Mouse (Mus musculus) liver, embryonic 15.5 days (tissue): Measurements from ENCODE around the gene Rilp. TPM values are rescaled to one million over a fixed set of nuclear protein-coding genes. Genes with fewer than 3 reads are reported as not detected.

Source experiments
- ATAC-seq: fragments of 200-750 bp; cut with Nextera tagmentation; 2 replicates; pipeline ENCODE4 v1.8.0; 2017; ENCODE audit warnings: moderate number of reproducible peaks, mild to moderate bottlenecking, moderate library complexity; ENCODE audit not compliant: insufficient read depth
- H3K27ac ChIP-seq: fragments of 300-500 bp; sonication (generic); replicated peaks from 2 replicates; pipeline ENCODE4 v1.5.1; 2015; ENCODE audit warnings: mild to moderate bottlenecking, inconsistent platforms
- H3K27me3 ChIP-seq: fragments of 300-500 bp; sonication (generic); 2 replicates; pipeline ENCODE4 v1.6.1; 2015; ENCODE audit warnings: mild to moderate bottlenecking, inconsistent platforms
- H3K36me3 ChIP-seq: fragments of 300-500 bp; sonication (generic); replicated peaks from 2 replicates; pipeline ENCODE4 v1.6.1; 2015; ENCODE audit warnings: moderate library complexity, mild to moderate bottlenecking, inconsistent platforms
- H3K4me1 ChIP-seq: fragments of 300-500 bp; sonication (generic); replicated peaks from 2 replicates; pipeline ENCODE4 v1.6.1; 2015; ENCODE audit warnings: inconsistent platforms
- H3K4me2 ChIP-seq: fragments of 300-500 bp; sonication (generic); 2 replicates; pipeline ENCODE4 v1.6.1; 2015; ENCODE audit warnings: moderate library complexity, mild to moderate bottlenecking, inconsistent platforms
- H3K4me3 ChIP-seq: fragments of 300-500 bp; sonication (generic); replicated peaks from 2 replicates; pipeline ENCODE4 v1.5.1; 2015; ENCODE audit warnings: mild to moderate bottlenecking, inconsistent platforms
- H3K9ac ChIP-seq: fragments of 300-500 bp; sonication (generic); 2 replicates; pipeline ENCODE4 v1.6.1; 2015; ENCODE audit warnings: moderate library complexity, mild to moderate bottlenecking, inconsistent platforms
- H3K9me3 ChIP-seq: fragments of 300-500 bp; sonication (generic); replicated peaks from 2 replicates; pipeline ENCODE4 v1.6.1; 2016; ENCODE audit warnings: inconsistent platforms
- WGBS: fragments of 180-500 bp; shearing (Covaris S2); methylation state at CpG from one replicate; pipeline ENCODE4 v1.1.7; 2015; ENCODE audit warnings: mixed read lengths; ENCODE audit not compliant: insufficient replicate concordance; 5-methylcytosine and 5-hydroxymethylcytosine counted together
- polyA plus RNA-seq: library from polyadenylated mRNA; unstranded; fragments of >200 nt; fragmentation: Nextera tagmentation; extraction: Ambion mirVana; gene quantifications from 2 replicates; pipeline ENCODE4 v1.2.1, GENCODE M21; 2015

Rilp gene
- polyA plus RNA-seq, 1 experiment from 2014 or later = 3.7 TPM

- H3K27ac ChIP-seq = no peak overlapping the region
- H3K9ac ChIP-seq = no peak overlapping the region
- H3K36me3 ChIP-seq = no peaks in the 10 kb centered on the region
- ATAC-seq = no peak
- H3K4me2 ChIP-seq = peak overlapping the region; percentile 24
- H3K9me3 ChIP-seq = no peaks in the 10 kb centered on the region
- 37% methylated on average over 4 of the region's 4 CpGs for WGBS
- peaks cover 58% of the 10 kb centered on the region for H3K4me1 ChIP-seq
- peaks cover 14% of the 10 kb centered on the region for H3K27me3 ChIP-seq
- no peak overlapping the region for H3K4me3 ChIP-seq
Observed at GRCm38 (mm10) chr11:75534286-75535033, 24.6 kb downstream of the Rilp start.

- Histone ChIP-seq H3K9ac (no peak overlapping the region), H3K36me3 (no peaks in the 10 kb centered on the region), H3K4me2 (peak overlapping the region; percentile 23; the same call in 1 of the 2 replicates), H3K4me1 (peaks cover 52% of the 10 kb centered on the region), H3K4me3 (no peak overlapping the region), H3K9me3 (no peaks in the 10 kb centered on the region), H3K27ac (0 out of 2 replicates have a peak overlapping the region, but pooled peaks have one; percentile 11), H3K27me3 (peaks cover 14% of the 10 kb centered on the region)
- WGBS = 34% methylated on average over 13 of the region's 13 CpGs
- ATAC-seq = no peak
Observed at GRCm38 (mm10) chr11:75535106-75535795, 25.4 kb downstream of the Rilp start.

GRCm38 (mm10) chr11:75536255-75537024, 26.5 kb downstream of the Rilp start:
- no peak overlapping the region for H3K9ac ChIP-seq
- H3K27me3 ChIP-seq = peaks cover 14% of the 10 kb centered on the region
- no peak overlapping the region for H3K4me3 ChIP-seq
- no peaks in the 10 kb centered on the region for H3K9me3 ChIP-seq
- no peak overlapping the region for H3K27ac ChIP-seq
- H3K36me3 ChIP-seq = no peaks in the 10 kb centered on the region
- H3K4me1 ChIP-seq = peaks cover 56% of the 10 kb centered on the region
- no peak overlapping the region for H3K4me2 ChIP-seq
- WGBS = 71% methylated on average over 12 of the region's 12 CpGs
- no peak for ATAC-seq

- no peak for ATAC-seq
- Histone ChIP-seq H3K4me1 (peaks cover 54% of the 10 kb centered on the region), H3K4me2 (no peak overlapping the region), H3K9ac (no peak overlapping the region), H3K27ac (no peak overlapping the region), H3K9me3 (no peaks in the 10 kb centered on the region), H3K4me3 (no peak overlapping the region), H3K36me3 (no peaks in the 10 kb centered on the region), H3K27me3 (peaks cover 14% of the 10 kb centered on the region)
- 68% methylated on average over 8 of the region's 8 CpGs for WGBS
Observed at GRCm38 (mm10) chr11:75537025-75537414, 27.1 kb downstream of the Rilp start.

- ATAC-seq = no peak
- H3K27me3 ChIP-seq = peaks cover 8% of the 10 kb centered on the region
- H3K4me2 ChIP-seq = no peak overlapping the region
- no peaks in the 10 kb centered on the region for H3K36me3 ChIP-seq
- H3K27ac ChIP-seq = no peak overlapping the region
- H3K4me1 ChIP-seq = peaks cover 48% of the 10 kb centered on the region
- no peak overlapping the region for H3K4me3 ChIP-seq
- no peak overlapping the region for H3K9ac ChIP-seq
- H3K9me3 ChIP-seq = no peaks in the 10 kb centered on the region
- 48% methylated on average over 11 of the region's 11 CpGs for WGBS
Observed at GRCm38 (mm10) chr11:75537491-75538183, 27.7 kb downstream of the Rilp start.

- Histone ChIP-seq H3K9ac (no peak overlapping the region), H3K9me3 (no peaks in the 10 kb centered on the region), H3K27me3 (peaks cover under 1% of the 10 kb centered on the region; the same call in 1 of the 2 replicates), H3K36me3 (no peaks in the 10 kb centered on the region), H3K4me1 (peaks cover 41% of the 10 kb centered on the region), H3K4me2 (no peak overlapping the region), H3K4me3 (no peak overlapping the region), H3K27ac (no peak overlapping the region)
- ATAC-seq = no peak
- 63% methylated on average over 9 of the region's 9 CpGs for WGBS
Observed at GRCm38 (mm10) chr11:75538184-75538969, 28.5 kb downstream of the Rilp start.

GRCm38 (mm10) chr11:75538970-75539299, 29.0 kb downstream of the Rilp start:
- H3K4me3 ChIP-seq = no peak overlapping the region
- no peak overlapping the region for H3K4me2 ChIP-seq
- H3K27me3 ChIP-seq = no peaks in the 10 kb centered on the region
- H3K9ac ChIP-seq = no peak overlapping the region
- no peak overlapping the region for H3K27ac ChIP-seq
- 67% methylated on average over 13 of the region's 13 CpGs for WGBS
- peaks cover 40% of the 10 kb centered on the region for H3K4me1 ChIP-seq
- no peaks in the 10 kb centered on the region for H3K36me3 ChIP-seq
- no peaks in the 10 kb centered on the region for H3K9me3 ChIP-seq
- ATAC-seq = no peak

- Histone ChIP-seq H3K9me3 (no peaks in the 10 kb centered on the region), H3K4me3 (no peak overlapping the region), H3K27me3 (no peaks in the 10 kb centered on the region), H3K4me1 (peaks cover 34% of the 10 kb centered on the region), H3K4me2 (no peak overlapping the region), H3K36me3 (no peaks in the 10 kb centered on the region), H3K27ac (no peak overlapping the region), H3K9ac (no peak overlapping the region)
- 67% methylated on average over 8 of the region's 8 CpGs for WGBS
- ATAC-seq = no peak
Observed at GRCm38 (mm10) chr11:75540209-75540608, 30.3 kb downstream of the Rilp start.

- ATAC-seq = no peak; the same call in 1 of the 2 replicates
- H3K27me3 ChIP-seq = no peaks in the 10 kb centered on the region
- 41% methylated on average over 19 of the region's 19 CpGs for WGBS
- H3K4me2 ChIP-seq = no peak overlapping the region
- H3K4me1 ChIP-seq = peaks cover 36% of the 10 kb centered on the region
- no peak overlapping the region for H3K4me3 ChIP-seq
- H3K9ac ChIP-seq = no peak overlapping the region
- H3K27ac ChIP-seq = no peak overlapping the region; the same call in 1 of the 2 replicates
- no peaks in the 10 kb centered on the region for H3K9me3 ChIP-seq
- H3K36me3 ChIP-seq = no peaks in the 10 kb centered on the region
Observed at GRCm38 (mm10) chr11:75540710-75541581, 31.1 kb downstream of the Rilp start.
